Mouse (Mus musculus) induced T-regulatory cell, adult 2 months (primary cell): Measurements from ENCODE around the gene Fignl2.

ENCODE experiments used
- DNase-seq: peaks from one replicate; pipeline ENCODE4 v3.0.0-alpha.2; 2012; ENCODE audit warnings: low read depth

Gene Fignl2

DNA sequence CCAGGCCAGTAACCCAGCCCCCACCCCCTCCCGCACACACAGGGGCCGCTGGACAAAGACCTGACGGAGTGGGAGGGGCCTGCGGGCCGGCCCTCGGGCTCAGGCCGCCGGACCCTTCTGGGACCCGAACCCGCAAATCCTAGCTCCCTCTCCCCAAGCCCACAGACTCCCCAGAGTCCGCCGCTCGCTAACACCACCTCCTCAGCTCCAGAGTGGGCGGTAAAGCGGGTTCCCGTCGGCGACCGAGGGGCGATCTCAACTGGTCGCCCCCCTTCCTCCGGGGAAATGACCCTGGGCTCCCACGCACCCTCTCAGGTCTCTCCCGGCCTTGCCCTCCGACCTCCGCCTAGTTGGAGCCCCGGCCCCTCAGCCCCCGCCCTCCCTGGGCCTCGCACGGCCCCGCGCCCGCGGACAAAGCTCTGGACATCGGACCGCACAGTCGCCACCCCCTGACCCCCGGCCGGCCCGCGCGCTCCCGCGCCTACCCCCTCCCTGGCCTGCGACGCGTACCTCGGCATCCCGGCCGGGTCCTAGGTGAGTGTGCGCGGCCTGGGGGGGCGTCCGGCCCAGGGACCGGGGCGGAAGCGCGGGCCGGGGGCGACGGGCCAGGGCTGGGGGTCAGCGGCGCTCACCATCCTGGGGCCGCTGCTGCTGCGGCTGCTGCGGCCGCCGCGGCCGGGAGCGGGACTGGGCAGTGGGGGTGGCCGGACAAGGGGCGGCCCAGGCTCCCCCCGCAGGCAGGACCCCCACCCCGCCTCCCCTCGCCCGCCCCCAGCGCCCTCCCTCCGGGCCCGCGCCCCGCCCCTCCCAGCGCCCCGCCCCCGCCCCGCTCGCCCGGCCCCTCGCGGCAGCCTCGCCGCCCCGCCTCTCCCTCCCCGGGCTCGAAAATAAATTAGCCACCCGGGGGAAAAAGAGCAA, at the start of gene Fignl2:
Fignl2 (minus strand) TSS at position 755 of the 918 bp plus-strand sequence.
- no peak for DNase-seq

DNA sequence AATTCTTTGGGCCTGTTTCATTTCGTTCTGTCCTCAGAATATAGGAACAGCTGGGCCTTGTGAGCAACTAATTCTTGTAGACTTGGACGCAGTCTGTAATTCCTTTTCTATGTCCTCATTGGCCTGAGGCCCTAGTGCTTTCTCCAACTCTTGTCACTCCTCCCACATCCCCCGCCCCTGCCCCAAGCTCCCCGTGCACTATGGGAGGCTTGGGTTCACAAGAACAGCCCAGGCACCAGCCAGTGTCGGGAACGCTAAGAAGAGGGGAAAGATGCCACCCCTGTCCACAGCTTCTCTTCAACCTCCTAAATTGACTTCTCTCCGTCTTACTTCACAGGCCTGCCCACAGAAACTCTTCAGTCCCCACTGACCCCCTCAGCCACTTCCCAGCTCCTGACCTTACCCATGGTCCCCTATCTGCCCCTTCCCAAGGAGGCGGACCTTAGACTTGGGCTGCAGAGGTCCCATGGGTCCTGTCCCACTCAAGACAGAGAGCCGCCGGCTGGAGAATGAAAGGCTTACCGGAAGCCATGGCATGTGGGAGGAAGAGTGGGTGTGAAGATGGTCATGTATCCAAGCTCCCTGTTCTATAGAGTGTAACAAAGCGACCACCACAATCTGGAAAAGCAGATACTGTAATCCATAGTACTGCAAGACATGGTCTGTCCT, 48.6 kb upstream of the Fignl2 start:
- DNase-seq, result no peak

DNA sequence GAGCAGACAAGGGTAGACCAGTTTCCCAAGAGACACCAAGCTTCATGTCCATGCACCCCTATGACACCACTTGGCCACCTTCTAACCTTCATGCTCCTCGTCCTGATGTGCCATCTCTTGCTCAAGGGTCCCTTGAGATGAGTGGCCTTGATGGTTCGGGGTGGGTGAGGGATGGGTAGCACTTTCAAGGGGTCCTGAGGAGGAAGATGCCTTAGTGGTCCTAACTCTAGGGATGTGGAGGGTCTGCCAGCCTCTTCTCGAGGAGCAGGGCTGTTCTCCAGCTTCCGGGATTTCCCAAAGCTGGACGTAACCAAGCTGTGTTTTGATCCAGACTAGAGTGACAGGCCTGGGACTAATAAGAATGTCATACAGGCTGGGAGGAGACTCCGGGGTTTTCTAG, 47.2 kb upstream of the Fignl2 start:
- no peak for DNase-seq

DNA sequence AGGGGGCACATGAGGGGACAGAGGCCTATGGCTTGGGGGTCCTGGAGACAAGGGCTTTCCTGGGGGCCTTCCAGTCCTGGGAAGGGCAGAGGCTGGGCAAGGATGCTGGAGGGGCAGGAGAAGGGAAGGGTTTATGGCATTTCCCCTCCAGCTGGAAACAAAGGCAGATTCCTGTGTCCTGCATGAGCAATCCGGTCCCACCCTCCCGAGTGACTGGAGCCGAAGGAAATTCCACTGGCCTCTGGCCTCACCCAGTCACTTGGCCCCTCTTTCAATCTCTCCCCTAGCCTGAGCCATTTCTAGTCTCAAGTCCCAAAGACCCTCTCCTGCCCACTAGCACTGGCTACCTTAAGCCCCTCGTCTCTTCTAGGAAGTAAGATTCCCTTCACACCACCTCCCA, 44.8 kb upstream of the Fignl2 start:
- DNase-seq, result no peak

DNA sequence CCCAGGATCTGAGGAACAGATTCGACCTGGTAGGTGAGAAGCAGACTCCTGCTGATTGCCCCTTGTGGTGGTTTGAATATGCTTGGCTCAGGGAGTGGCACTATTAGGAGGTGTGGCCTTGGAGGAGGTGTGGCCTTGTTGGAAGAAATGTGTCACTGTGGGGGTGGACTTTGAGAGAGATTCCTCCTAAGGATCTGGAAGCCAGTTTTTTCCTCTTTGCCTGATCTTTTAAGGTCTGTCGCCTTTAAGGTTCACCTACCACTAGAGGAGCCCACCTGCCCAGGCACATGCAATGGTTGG, 43.9 kb upstream of the Fignl2 start:
- DNase-seq, result no peak

DNA sequence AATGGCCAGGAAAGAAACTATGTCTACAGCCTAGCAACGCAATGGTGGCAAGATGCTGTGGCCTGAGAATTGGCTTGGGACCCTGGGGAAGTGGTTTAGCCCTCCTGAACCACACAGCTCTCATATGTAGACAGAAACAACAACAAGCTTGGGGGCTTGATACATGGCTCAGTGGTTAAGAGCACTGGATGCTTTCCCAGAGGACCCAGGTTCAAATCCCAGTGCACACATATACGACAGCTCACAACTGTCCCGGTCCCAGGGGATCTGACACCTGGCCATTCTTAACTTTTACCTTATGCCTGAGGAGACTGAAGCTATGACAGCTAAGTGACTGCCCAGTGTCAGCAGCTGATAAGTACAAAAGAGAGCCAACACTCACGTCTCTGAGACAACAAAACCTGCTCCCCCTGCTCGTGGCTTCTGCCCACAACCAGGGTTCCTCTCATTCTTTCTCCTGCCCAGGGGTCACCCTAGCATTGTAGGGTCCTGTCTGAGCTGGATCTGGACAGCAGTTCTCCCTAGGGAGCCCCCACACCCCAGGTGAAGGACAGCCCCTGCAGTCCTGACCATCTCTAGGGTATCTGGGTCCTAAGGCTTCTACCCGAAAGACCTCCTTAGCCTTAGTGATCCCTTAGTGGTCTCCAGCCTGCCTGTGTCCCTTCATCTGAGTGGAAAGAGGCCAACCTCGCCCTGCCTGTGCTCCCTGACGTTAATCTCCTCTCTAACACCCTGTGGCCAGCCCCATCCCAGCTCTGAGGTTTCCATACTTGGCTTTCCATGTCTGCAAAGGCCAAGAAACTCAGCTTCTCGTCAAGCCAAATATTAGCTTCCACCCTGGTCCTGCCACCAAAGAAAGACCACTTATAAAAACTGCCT, 43.3 kb upstream of the Fignl2 start:
- DNase-seq, result no peak

DNA sequence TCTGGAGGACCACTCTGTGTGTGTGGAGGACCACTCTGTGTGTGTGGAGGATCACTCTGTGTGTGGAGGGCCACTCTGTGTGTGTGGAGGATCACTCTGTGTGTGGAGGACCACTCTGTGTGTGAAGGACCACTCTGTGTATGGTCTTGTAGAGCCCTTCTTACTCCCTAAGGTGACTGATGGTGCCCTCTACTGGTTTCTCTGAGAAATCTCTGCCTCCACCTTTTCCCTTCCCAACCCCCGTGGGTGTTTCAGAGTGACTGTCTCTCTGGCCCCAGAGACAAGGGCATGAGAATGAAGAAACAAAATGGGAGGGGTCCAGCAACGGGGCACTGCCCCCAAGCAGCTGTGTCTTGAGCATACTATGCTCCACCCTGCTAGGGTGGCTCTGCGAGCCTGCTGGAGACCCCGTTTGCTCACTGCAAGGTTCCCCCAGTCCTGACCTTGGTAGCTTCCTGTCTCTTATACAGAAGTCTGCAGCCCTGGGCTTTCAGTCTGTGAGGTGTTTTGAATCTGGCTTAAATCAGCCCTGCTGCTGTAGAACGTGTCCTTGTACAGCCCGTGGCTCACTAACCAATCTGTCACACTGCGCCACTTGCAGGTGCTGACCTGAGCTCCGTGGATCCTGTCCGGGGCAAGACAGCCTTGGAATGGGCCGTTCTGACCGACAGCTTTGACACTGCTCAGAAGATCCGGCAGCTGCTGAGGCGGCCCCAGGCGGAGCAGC, 40.2 kb upstream of the Fignl2 start:
- no peak for DNase-seq

DNA sequence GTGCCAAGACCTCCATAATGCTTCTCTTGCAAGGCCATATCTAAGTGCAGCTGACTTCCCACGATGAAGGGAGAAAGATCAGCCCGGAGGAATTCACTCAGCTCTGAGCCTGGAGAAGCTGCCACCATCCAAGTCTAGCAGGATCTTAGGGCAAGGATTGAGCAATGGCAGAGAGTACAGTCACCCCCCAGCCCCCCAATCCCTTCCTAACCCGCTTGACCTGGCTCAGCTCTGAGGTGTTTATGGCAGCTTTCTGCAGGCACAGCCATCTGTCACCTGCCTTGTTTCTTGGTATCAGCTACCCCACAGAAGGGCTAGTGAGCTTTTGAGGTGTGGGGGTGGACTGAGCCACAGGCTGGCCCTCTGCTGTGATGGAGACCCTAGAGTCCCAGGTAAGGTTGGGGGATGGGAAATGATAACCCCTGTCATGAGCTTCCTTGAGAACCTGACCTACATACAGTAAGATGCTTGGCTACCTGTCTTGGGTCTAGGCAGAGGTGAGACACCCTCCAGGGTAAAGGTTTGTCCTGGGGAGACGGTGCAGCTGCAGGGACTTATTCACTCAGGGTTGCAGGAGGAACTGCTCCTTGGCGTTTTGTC, 37.2 kb upstream of the Fignl2 start, which contains the start of gene Ankrd33:
Ankrd33 (plus strand) TSS at position 245 of the 600 bp plus-strand sequence.
- DNase-seq, result no peak

DNA sequence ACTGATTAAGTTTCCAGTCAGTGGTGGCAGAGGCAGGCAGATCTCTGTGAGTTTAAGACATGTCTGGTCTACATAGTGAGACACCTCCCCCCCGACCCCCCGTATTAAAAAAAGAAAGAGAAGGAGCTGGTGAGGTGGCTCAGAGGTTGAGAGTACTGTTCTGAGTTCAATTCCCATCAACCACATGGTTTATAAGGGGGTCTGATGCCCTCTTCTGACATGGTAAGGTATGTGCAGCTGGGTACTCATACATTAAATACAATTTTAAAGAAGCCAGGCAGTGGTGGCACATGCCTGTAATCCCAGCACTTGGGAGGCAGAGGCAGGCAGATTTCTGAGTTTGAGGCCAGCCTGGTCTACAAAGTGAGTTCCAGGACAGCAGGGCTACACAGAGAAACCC, 35.4 kb upstream of the Fignl2 start:
- DNase-seq, result peak; percentile 30

DNA sequence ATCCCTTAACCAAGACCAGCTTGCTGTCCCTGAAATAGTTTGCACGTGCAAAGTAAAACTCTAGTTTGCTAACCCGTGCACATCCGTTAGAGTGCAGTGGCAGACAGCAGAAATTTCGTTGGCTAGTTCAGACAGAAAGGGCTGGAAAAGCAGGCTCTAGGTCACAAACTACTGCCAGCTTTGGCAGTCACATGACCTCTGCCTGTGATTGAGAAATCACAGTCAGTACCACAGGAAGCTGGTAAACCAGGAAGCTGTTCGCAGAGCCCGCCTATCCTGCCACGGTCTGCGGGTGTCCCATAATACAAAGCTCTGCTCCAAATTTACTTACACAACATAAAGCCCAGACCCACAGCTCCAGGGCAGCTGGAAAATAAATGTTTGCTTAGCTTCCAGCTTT, 34.8 kb upstream of the Fignl2 start:
- DNase-seq, result peak; percentile 60

DNA sequence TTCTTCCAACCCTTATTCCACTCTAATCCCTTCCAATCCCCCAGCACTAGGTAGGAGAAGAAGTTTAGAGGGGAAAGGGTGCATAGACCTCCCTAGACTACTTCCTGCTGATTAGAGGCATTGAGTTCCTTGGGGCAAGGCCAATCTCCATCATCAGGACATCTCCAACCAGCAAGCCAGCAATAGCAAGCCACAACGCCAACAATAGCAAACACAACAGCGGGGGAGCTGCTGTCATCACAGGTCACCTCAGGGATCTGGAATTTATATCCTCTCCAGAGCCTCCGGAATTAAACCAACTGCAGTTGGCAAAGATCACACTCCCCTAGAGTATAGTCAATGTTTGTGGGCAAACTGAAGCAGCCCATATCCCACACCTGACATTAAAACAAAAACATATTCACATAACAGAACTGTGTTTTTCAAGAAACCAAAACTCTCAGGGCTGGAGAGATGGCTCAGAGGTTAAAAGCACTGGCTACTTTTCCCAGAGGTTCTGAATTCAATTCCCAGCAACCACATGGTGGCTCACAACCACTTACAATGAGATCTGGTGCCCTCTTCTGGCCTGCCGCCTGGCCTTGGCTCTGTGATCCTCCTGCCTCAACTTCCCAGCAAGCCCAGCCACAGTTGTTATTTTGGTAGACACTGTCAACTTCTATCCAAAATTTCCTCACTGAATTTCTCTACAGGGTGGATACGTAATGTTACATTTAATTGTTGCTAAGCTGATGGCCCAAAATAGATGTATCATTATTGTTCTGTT, 29.7 kb upstream of the Fignl2 start:
- no peak for DNase-seq

DNA sequence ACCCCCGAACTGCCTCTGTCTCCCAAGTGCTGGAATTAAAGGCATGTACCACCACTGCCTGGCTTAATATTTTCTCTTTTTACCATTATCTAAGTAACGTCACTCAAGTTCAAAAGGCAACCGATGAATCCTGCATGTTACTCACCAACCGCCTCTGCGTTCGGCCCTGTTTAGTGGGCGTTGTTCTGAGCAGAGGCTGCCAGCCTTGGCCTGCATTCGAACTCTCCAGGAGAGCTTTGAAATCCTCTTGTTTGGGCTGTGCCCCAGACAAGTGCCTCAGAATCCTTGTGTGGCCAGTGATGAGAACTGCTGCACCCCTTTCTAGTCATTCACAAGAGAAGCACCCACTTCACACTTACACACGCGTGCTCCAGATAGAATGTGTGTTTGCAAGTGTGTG, 27.6 kb upstream of the Fignl2 start:
- no peak for DNase-seq

DNA sequence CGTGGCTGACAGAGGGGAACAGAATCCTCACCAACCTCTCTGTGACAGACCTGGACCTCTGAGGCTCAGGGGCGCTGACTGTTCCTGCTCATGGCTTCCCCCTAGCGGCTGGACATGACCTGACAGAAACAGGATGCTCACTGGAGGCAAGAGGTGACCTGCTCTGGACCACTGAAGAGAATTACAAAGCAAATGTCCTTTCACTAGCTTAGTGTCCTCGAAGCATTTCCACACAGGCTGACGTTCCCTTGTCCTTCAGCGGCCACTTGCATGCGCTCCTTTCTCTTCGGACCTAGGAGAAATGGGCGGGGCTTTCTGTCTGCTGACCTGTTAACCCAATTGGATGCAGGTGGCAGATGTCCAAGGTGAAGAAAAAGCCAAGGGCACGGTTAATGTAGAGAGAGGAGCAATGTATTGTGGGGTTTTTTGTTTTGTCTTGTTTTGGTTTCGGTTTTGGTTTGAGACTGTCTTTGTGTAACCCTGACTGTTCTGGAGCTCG, 27.2 kb upstream of the Fignl2 start:
- peak; percentile 86 for DNase-seq

DNA sequence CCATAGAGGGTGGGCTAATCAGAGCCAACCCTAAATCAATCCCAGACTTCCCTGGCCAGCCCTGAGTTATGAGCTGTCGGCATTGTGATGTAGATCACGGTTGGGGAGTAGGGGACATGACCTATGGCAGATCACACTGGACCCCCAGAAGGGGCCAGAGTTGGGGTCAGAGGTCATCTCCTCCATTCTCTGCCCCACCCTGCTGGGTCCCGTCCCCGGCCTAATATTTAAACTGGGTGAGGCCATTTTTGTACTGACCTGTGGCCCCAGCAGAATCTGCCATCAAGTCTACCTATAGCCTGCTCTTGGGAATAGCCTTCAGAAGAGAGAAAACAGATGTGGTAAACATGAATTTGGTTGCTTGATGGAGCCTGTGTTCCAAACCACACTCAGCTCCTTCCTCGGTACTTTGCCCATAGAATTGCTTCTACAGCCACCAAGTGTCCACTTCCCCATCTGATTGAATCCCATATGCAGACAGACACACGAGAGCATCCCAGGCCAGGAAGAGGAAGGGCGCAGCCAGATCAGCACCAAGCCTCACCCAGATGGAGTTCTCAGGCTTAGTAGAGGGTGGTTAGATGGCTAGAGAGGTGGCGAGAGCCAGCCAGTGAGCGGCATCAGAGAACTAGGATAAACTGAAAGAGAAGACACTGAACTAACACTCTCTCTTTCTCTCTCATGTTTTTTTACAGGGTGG, 25.4 kb upstream of the Fignl2 start:
- DNase-seq, result no peak

DNA sequence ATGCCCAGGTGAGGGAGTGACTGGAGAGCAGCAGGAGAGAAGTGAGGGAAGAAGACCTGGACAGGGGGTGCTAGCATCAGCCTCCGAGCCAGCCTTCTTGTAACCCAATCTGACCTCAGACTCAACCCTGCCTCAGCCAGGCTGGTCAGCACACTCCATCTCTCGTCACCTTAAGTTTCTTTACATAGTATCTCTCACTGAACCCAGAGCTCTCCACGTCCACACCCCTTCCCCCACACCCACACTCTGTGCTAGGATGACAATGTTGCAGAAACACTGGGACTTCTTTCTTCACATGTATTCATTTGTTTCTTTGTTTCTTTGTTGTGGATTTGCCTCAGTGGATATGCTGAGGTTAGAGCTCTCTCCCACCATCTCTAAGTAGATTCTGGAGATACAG, 22.6 kb upstream of the Fignl2 start:
- DNase-seq, result no peak

DNA sequence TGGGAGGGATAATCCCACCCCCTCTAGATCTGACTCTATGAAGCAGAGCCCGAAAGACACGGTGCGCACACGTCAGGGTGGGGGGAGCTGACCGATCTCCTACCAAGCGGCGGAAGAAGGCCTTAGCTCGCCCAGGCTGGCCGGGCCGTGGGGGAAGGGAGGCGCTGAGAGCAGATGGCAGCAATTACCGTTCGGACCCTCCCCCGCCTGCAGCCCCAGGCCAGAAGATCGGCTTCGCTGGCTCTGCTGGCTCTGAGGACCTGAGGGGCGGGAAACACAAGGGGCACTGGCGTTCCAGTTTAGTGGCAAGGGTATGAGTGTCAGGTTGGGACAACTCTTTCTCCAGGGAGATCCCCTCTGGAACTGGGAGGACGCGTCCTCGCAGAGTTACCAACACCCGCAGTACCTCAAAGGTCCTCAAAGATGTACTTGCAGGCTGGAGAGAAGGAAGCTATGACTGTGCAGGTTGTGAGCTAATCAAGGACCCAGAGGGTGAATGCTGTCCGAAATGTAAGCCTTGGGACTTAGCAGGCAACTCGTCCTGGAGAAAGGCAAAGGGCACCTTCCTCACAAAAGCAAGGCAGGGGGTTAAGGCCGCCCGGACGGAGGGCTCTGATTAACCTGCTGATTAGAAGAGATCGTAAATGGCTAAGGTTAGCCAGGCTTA, 19.8 kb upstream of the Fignl2 start:
- DNase-seq, result no peak

DNA sequence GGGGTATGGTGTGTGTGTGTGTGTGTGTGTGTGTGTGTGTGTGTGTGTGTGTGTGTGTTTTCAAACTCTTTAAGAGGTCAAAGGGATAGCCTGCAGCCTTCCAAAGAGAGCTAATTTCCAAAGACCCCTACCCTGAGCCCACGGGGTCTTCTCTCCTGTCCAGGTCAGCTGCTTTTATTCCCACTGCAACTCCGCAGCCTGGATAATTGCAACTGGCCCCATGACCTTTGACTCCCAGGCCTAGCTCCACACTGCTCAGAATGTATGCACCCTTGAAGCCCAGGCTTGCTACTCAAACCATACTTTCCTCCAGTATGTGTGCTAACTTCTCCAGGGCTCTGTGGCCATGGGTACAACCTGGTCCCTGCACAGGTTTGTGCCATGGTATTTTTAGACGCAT, 17.0 kb upstream of the Fignl2 start:
- no peak for DNase-seq

DNA sequence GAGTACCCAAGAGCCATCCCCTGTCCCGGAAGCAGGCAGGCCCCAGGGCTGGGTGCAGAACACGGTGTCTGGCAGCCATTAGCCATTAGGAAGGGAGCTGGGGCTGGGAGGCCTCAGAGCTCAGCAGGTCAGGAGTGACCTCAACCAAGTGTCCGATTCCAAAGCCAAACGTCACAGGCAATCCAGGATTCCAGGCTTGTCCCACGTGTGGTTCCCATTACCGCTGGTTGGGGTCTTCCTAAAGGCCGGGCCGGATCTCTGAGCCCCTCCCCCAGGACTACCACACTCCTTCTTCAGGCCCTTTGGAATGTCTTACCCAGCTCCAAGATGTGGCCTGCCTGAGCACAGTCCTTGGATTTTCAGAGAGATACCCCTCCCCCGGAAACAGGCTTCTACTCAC, 16.6 kb upstream of the Fignl2 start:
- DNase-seq, result no peak

DNA sequence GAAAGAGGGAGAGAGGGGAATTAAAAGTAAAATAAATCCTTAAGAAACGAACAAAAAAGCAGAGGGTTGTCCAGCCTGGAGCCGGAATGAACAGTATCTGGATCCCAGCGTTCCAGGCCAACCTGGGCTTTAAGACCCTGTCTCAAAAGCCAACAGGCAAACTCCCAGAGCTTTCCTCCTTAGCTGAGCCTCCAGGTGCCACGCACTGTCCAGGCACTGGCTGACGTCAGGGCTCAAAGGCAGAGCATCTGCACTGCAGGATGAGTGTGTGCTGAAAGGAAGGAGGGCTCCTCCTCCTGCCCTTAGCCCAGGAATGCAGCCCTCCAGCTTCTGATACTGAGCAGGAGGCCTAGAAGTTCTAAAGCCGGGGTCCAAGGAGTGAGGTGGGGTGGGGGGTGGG, 15.6 kb upstream of the Fignl2 start:
- no peak for DNase-seq
